Mouse (Mus musculus) hindbrain, embryonic 11.5 days (tissue): ENCODE measurements around the gene Pld2. TPM values are rescaled to one million over a fixed set of nuclear protein-coding genes. Genes with fewer than 3 reads are reported as not detected.
"Not testable (repeated sequence)": the region's sequence is repeated elsewhere in the genome, so short reads cannot be mapped to it uniquely, and the experiment has no call there.

ENCODE experiments used
- ATAC-seq: fragments of 200-750 bp; cut with Nextera tagmentation; 2 replicates; pipeline ENCODE4 v1.8.0; 2017; ENCODE audit warnings: mild to moderate bottlenecking, moderate TSS enrichment, moderate library complexity; ENCODE audit not compliant: low FRiP score
- DNase-seq: peaks from one replicate; pipeline ENCODE4 v3.0.0-alpha.2; 2015; ENCODE audit warnings: low spot score
- H3K27ac ChIP-seq: fragments of 300-500 bp; sonication (generic); 2 replicates; pipeline ENCODE4 v1.5.1; 2014; ENCODE audit warnings: mild to moderate bottlenecking, low read depth, low read length
- H3K27me3 ChIP-seq: fragments of 300-500 bp; sonication (generic); 2 replicates; pipeline ENCODE4 v1.6.1; 2014; ENCODE audit warnings: mild to moderate bottlenecking, low read length, moderate library complexity, mixed read lengths; ENCODE audit not compliant: control insufficient read depth, insufficient read depth
- H3K36me3 ChIP-seq: fragments of 300-500 bp; sonication (generic); 2 replicates; pipeline ENCODE4 v1.6.1; 2014; ENCODE audit warnings: mild to moderate bottlenecking, low read length, moderate library complexity, mixed read lengths; ENCODE audit not compliant: control insufficient read depth, insufficient read depth
- H3K4me1 ChIP-seq: fragments of 300-500 bp; sonication (generic); replicated peaks from 2 replicates; pipeline ENCODE4 v1.6.1; 2014; ENCODE audit warnings: low read length, mixed read lengths; ENCODE audit not compliant: control insufficient read depth, insufficient read depth
- H3K4me2 ChIP-seq: fragments of 300-500 bp; sonication (generic); replicated peaks from 2 replicates; pipeline ENCODE4 v1.6.1; 2014; ENCODE audit warnings: mild to moderate bottlenecking, low read depth, low read length
- H3K4me3 ChIP-seq: fragments of 300-500 bp; sonication (generic); 2 replicates; pipeline ENCODE4 v1.5.1; 2014; ENCODE audit warnings: low read depth, low read length
- H3K9ac ChIP-seq: fragments of 300-500 bp; sonication (generic); 2 replicates; pipeline ENCODE4 v1.6.1; 2014; ENCODE audit warnings: low read depth, low read length
- H3K9me3 ChIP-seq: fragments of 300-500 bp; sonication (generic); 2 replicates; pipeline ENCODE4 v1.6.1; 2016; ENCODE audit warnings: low read length; ENCODE audit not compliant: control insufficient read depth
- WGBS: fragments of 180-500 bp; shearing (Covaris S2); extraction: QIAGEN DNeasy Blood & Tissue Kit; methylation state at CpG from one replicate; pipeline ENCODE4 v1.1.7; 2014; 5-methylcytosine and 5-hydroxymethylcytosine counted together
- polyA plus RNA-seq: library from polyadenylated mRNA; unstranded; fragments of >200 nt; fragmentation: Nextera tagmentation; extraction: Ambion mirVana; gene quantifications from 2 replicates; pipeline ENCODE4 v1.2.1, GENCODE M21; 2014

Pld2 gene
- polyA plus RNA-seq, 1 experiment from 2014 or later = 2.5 TPM

DNA sequence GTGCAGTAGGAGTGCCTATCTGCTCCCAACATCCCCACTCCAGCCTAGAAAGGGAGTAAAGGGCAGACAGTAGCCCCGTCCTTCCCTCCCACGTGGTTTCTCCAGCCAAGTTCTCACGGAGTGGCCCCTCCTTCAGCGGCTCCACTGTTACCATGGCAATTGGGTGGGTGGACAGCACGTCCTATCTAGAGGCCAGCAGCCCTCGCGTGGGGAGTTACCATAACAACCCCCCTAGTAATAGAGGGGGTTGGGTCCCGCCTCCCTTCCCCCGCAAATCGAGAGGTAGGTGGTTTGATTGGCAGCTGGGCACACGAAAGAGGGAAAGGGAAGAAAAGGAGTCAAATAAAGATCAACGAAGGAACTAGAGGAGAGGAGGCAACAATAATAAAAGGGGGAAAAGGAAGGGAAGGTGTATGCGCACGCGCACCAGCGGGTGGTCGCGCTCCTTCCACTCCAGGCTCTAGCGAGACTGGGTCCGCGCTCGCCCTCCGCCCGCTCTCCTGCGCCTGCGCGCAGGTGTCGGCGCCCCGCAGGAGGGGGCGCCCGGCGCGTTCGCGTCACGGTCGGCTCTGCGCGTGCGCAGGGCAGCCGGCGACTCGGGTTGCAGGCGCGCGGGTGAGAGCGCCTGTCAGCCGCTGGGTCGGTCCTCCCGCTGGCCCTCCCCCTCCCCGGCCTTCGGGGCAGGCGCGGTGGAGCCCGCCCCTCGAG is 22.6 kb downstream of the Pld2 start, which contains the start of gene Mink1:
TSS of gene Mink1 (plus strand) at position 595 of the 708 bp plus-strand sequence.
- Histone ChIP-seq H3K27me3 (no peaks in the 10 kb centered on the region), H3K4me1 (0 out of 2 replicates have a peak, but pooled peaks cover 3% of the 10 kb centered on the region), H3K9me3 (no peaks in the 10 kb centered on the region), H3K4me3 (peak within 1 kb of the TSS; percentile 89), H3K27ac (peak within 1 kb of the TSS; percentile 68), H3K9ac (peak within 1 kb of the TSS; percentile 85), H3K36me3 (no peaks in the 10 kb centered on the region), H3K4me2 (peak within 1 kb of the TSS; percentile 93)
- 1% methylated on average over 38 of the region's 57 CpGs for WGBS
- peak; percentile 94 for ATAC-seq
- peak; percentile 95 for DNase-seq

DNA sequence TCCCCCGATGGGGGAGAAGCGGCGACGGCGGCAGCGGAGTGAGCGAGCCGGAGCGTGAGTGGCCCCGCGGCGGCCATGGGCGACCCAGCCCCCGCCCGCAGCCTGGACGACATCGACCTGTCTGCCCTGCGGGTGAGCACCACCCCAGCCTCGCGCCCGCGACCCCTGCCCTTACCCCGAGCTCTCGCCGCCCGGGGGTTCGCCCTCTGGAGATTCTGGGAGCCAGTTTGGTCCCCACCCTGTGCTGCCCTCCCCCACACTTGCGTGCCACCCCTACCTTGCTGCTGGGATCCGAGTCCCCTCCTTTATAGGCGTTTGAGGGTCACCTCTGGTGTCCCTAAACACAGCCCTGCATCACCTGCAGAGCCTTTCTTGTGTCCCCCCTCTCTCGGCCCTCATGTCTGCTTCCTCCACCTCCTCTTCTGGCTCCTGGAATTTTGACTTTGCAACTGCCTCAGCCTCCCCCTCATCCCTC is 23.2 kb downstream of the Pld2 start:
- Histone ChIP-seq H3K4me3 (peak overlapping the region; percentile 89), H3K36me3 (no peaks in the 10 kb centered on the region), H3K9me3 (no peaks in the 10 kb centered on the region), H3K4me1 (0 out of 2 replicates have a peak, but pooled peaks cover 3% of the 10 kb centered on the region), H3K4me2 (peak overlapping the region; percentile 93), H3K27me3 (no peaks in the 10 kb centered on the region), H3K27ac (peak overlapping the region; percentile 68), H3K9ac (peak overlapping the region; percentile 85)
- peak; percentile 54 for ATAC-seq
- 0% methylated on average over 20 of the region's 31 CpGs for WGBS
- DNase-seq = no peak

DNA sequence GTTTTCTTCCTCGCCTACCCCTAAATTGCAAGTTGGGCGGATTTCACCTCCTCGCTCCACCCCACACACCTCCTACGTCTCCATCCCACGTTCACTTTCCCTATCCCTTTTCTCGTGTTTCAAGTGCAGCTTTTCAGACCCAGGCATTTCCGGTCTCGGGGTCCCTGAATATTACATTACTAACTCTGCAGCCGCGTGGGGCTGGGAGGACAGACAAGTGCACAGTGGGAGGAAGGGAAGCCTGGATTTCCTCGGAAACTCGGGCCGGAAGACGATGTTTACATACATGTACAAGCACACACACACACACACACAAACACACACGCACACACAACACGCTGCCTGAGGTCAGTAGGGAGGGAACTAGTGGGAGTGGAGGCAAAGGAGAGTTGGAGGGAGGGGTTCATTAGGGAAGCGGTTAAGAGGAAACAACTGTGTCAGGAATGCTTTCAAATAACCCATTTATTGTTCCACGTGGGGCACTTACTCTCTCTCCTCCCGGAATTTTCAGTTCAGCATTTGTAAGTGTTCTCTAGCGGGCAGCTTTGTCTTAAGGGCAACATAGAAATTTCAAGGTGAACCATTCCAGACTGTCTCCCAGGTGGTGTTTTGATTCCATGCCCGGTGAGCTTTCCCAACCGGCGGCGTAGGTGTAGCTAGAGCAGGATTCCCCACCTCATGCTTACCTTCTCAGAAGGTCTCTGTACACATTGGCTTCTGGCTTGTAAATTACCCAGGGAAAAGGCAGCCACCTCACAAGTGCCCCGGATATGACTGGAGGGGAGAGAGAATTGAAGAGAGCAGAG is 23.8 kb downstream of the Pld2 start:
- ATAC-seq (no peak), DNase-seq (peak; percentile 56)
- H3K4me2 ChIP-seq = peak overlapping the region; percentile 93
- peak overlapping the region; percentile 89 for H3K4me3 ChIP-seq
- 0 out of 2 replicates have a peak, but pooled peaks cover 3% of the 10 kb centered on the region for H3K4me1 ChIP-seq
- H3K27me3 ChIP-seq = no peaks in the 10 kb centered on the region
- WGBS = 3% methylated on average over 25 of the region's 25 CpGs
- no peaks in the 10 kb centered on the region for H3K9me3 ChIP-seq
- no peak overlapping the region for H3K27ac ChIP-seq
- H3K9ac ChIP-seq = peak overlapping the region; percentile 85
- H3K36me3 ChIP-seq = no peaks in the 10 kb centered on the region

DNA sequence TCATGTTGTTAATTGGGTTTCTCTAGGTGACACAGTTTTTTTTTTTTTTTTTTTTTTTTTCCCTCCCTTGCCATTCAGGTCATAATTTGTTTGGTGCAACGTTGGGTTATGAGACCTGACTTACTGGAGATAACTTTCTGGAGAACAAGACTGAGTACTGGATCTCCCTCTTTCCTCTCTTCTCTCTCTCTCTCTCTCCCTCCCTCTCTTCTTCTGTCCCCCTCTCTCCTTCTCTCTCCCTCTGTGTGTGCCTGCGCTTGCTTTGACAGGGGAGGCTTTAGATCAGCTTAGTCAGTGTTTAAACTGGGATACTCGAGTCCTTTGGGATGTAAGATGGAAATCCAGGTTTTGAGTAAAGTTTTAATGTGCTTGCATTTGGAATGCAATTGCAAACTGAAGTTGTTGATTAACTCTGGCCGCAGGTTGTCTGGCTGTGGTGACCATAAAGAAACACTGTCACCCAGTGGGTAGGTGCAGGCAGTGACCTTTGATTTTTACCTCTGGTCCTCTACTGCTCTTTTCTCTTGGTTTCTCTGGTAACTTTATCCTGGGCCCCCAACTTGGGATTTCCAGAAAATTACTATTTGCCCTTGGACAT is 24.5 kb downstream of the Pld2 start:
- peak overlapping the region; percentile 85; the same call in 1 of the 2 replicates for H3K9ac ChIP-seq
- no peaks in the 10 kb centered on the region for H3K9me3 ChIP-seq
- no peaks in the 10 kb centered on the region for H3K36me3 ChIP-seq
- DNase-seq = no peak
- peak overlapping the region; percentile 93 for H3K4me2 ChIP-seq
- ATAC-seq = no peak
- 0 out of 2 replicates have a peak, but pooled peaks cover 3% of the 10 kb centered on the region for H3K4me1 ChIP-seq
- WGBS = 43% methylated on average over 4 of the region's 4 CpGs
- H3K4me3 ChIP-seq = peak overlapping the region; percentile 89
- no peak overlapping the region for H3K27ac ChIP-seq
- H3K27me3 ChIP-seq = no peaks in the 10 kb centered on the region

DNA sequence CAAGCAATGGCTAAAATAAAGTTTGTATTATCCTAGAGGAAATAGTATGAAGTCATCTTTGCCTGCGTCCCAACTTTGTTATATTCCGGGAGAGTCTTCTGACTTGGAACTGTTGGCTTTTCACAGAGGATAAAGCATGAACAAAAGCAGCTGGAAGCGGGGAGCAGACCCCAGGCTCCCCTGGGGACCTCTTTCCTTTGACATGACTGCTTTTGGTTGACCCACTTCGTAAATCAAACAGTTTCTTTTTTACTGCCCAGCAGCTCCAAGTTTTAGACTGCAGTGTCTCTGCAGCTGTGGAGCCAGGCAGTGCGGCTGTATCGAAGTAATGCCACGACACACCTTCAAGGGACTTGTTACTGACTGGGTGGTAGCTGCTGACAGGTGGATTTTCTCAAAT is 26.7 kb downstream of the Pld2 start:
- Histone ChIP-seq H3K4me2 (no peak overlapping the region), H3K36me3 (no peaks in the 10 kb centered on the region), H3K4me3 (no peak overlapping the region), H3K4me1 (0 out of 2 replicates have a peak, but pooled peaks cover 3% of the 10 kb centered on the region), H3K9me3 (no peaks in the 10 kb centered on the region), H3K27me3 (no peaks in the 10 kb centered on the region), H3K9ac (no peak overlapping the region), H3K27ac (no peak overlapping the region)
- no peak for DNase-seq
- WGBS = 73% methylated on average over 7 of the region's 7 CpGs
- no peak for ATAC-seq

DNA sequence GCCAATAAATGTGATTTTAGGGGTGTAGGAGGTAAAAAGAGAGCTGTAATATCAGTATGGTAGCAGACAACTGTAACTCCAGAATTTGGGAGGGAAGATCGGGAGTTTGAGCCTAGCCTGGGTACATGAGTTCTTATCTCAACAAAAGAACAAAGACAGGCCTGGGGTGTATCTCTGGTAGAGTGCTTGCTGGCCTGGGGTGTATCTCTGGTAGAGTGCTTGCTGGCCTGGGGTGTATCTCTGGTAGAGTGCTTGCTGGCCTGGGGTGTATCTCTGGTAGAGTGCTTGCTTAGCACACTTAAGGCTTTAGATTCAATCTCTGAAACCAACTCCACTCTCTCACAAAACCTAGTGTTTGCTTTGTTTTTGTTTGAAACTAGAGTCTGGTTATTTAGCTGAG is 30.8 kb downstream of the Pld2 start:
- WGBS = 82% methylated on average over 1 of the region's 1 CpGs
- not testable (repeated sequence) for H3K27me3 ChIP-seq, ATAC-seq, H3K4me3 ChIP-seq, DNase-seq, H3K27ac ChIP-seq, H3K4me1 ChIP-seq, H3K4me2 ChIP-seq, H3K36me3 ChIP-seq, H3K9ac ChIP-seq, H3K9me3 ChIP-seq

DNA sequence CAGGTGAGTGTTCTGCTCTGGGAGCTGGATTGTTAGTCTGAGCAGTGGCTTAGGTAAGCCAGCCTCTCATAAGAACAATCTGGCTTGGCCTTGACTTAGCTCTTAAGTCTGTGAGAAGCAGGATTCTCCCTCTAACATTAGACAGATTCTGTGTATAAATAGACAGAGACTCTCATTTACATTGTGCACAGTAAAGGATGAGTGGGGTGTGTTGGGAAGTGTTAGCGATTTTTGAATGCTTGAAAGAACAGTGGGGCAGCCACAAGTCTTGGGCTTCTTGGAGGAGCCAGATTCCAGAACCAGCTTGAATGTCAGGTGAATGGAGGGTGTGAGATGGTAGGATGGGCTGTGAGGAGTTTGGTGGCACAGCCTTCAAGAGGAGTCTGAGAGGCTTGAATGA is 31.8 kb downstream of the Pld2 start:
- ATAC-seq (no peak), DNase-seq (no peak)
- no peaks in the 10 kb centered on the region for H3K27me3 ChIP-seq
- no peaks in the 10 kb centered on the region for H3K9me3 ChIP-seq
- no peak overlapping the region for H3K27ac ChIP-seq
- no peak overlapping the region for H3K9ac ChIP-seq
- no peak overlapping the region for H3K4me2 ChIP-seq
- 0 out of 2 replicates have a peak, but pooled peaks cover 3% of the 10 kb centered on the region for H3K4me1 ChIP-seq
- no peaks in the 10 kb centered on the region for H3K36me3 ChIP-seq
- no peak overlapping the region for H3K4me3 ChIP-seq
- WGBS = 88% methylated on average over 1 of the region's 1 CpGs

DNA sequence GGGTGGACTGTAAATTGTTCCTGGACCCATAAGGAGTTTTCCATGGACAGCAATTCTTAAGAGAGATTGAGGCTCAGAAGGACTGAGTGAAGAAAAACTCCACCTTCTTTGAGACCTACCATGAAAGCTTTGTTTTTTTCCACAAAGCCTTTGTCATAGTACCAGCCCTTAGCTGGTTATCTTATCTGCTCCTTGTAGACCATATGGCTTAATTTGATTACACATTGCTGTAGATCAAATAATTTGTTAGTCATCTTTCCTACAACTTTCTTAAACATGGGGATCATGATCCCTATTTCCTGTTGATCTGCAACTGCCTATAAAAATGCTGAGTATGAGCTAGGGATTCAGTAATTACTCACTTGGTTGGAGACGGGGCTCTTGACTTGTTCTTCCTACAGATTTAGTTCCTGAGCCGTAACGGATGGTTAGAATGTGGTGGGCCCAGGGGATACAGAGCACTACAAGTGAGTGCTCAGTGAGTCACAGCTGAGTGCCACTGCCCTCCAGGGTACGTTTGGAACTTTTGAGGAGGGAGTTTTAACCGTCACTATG is 32.6 kb downstream of the Pld2 start:
- ATAC-seq (no peak), DNase-seq (no peak)
- Histone ChIP-seq H3K9me3 (no peaks in the 10 kb centered on the region), H3K4me3 (no peak overlapping the region), H3K27me3 (no peaks in the 10 kb centered on the region), H3K4me2 (no peak overlapping the region), H3K4me1 (no peaks in the 10 kb centered on the region), H3K36me3 (no peaks in the 10 kb centered on the region), H3K27ac (no peak overlapping the region), H3K9ac (no peak overlapping the region)
- 67% methylated on average over 5 of the region's 5 CpGs for WGBS
